Mouse (Mus musculus) lung, adult 2 months (tissue): ENCODE measurements around the gene Lbhd1.
"Not testable (repeated sequence)": the region's sequence is repeated elsewhere in the genome, so short reads cannot be mapped to it uniquely, and the experiment has no call there.

ENCODE experiments used
- CTCF ChIP-seq: fragments of 200-500 bp; IDR thresholded peaks from 2 replicates; pipeline ENCODE4 v1.5.1; 2011; ENCODE audit warnings: mild to moderate bottlenecking, low read length, control low read depth; ENCODE audit not compliant: insufficient read depth
- POLR2A ChIP-seq: fragments of 200-500 bp; IDR thresholded peaks from 2 replicates; pipeline ENCODE4 v1.6.1; 2011; ENCODE audit warnings: low read depth, mild to moderate bottlenecking, control low read depth, low read length, borderline replicate concordance; ENCODE audit errors: extremely low read depth

- TF ChIP-seq CTCF, POLR2A: not testable (repeated sequence)
These were observed 47.2 kb upstream of the Lbhd1 start for GRCm38 (mm10) chr19:8836327-8836726.
